Comparison of ENCODE assay signal across 13 mouse cellular contexts in genomic region chr14:41006899-41007298, GRCm38 (mm10). TPM values are rescaled to one million over a fixed set of nuclear protein-coding genes. Genes with fewer than 3 reads are reported as not detected.
A peak's percentile ranks its signal among the peaks of the same experiment; 100 is the strongest.
DNase-seq lines count a peak whose midpoint lies in the region; ATAC-seq and TF ChIP-seq lines count a peak whose summit lies in the region.
"Had no signal": no experiment of that assay in that cellular context is flagged by ENCODE, and none has a peak within 500 bp of the region (broad histone marks: within the 10 kb centered on the region; RNA-seq: fewer than 3 reads in every experiment).

No protein-coding gene starts in this region.

- intact Hi-C loops in gastrocnemius, postnatal 14 days (cut with DNase I; ENCODE audit: low total_unique reads) = no loop called here

- no peaks in the 10 kb centered on the region for H3K9me3 ChIP-seq in embryonic facial prominence, embryonic 13.5 days
- no peaks in the 10 kb centered on the region for H3K9me3 ChIP-seq in embryonic facial prominence, embryonic 10.5 days

- no peak overlapping the region; the same call in 1 of the 2 replicates for H3K9ac ChIP-seq in embryonic facial prominence, embryonic 13.5 days

- H3K4me3 ChIP-seq in embryonic facial prominence, embryonic 13.5 days = peak overlapping the region; percentile 22; the same call in 1 of the 2 replicates
- no peak overlapping the region for H3K4me3 ChIP-seq in embryonic facial prominence, embryonic 10.5 days
- no peak overlapping the region for H3K4me3 ChIP-seq in layer of hippocampus, adult 2 months

- 79% methylated on average over 3 of the region's 3 CpGs for WGBS in embryonic facial prominence, embryonic 13.5 days
- 69% methylated on average over 3 of the region's 3 CpGs for WGBS in embryonic facial prominence, embryonic 10.5 days

- TF ChIP-seq CTCF in layer of hippocampus, adult 2 months (conservative IDR thresholded peaks at IDR 0.05) = no peak

- H3K27ac ChIP-seq in embryonic facial prominence, embryonic 13.5 days = no peak overlapping the region
- no peak overlapping the region for H3K27ac ChIP-seq in embryonic facial prominence, embryonic 10.5 days (replicated peaks)
- H3K27ac ChIP-seq in layer of hippocampus, adult 2 months = peak overlapping the region; percentile 79
- H3K27ac ChIP-seq: macrophage had no signal

- no peak for ATAC-seq in embryonic facial prominence, embryonic 13.5 days (ENCODE audit: insufficient number of reproducible peaks, insufficient read depth, low FRiP score, low TSS enrichment, low read depth)
- ATAC-seq: inflammation-experienced regulatory T-cells, adult 6 months had no signal

- H3K36me3 ChIP-seq in embryonic facial prominence, embryonic 13.5 days = peaks cover under 1% of the 10 kb centered on the region
- H3K36me3 ChIP-seq in embryonic facial prominence, embryonic 10.5 days (replicated peaks) = no peaks in the 10 kb centered on the region

- peaks cover 57% of the 10 kb centered on the region for H3K4me1 ChIP-seq in embryonic facial prominence, embryonic 13.5 days
- peaks cover 38% of the 10 kb centered on the region for H3K4me1 ChIP-seq in embryonic facial prominence, embryonic 10.5 days

- no peak for DNase-seq in embryonic facial prominence, embryonic 10.5 days (ENCODE audit: low spot score)
- DNase-seq in layer of hippocampus, adult 18-20 months (ENCODE audit: low spot score in 2 of 2) = peak; percentile 36 to 68
- DNase-seq in layer of hippocampus, adult 9-10 months (ENCODE audit: low spot score) = no peak
- DNase-seq in layer of hippocampus, adult 2 months (ENCODE audit: low spot score in 2 of 2) = peak; percentile 33 to 61
- peak; percentile 44 to 79 for DNase-seq in spleen, postnatal 10 days (ENCODE audit: low spot score in 2 of 2)
- DNase-seq in T-cell, adult 2 months (ENCODE audit: low spot score) = no peak
- DNase-seq in gastrocnemius, postnatal 14 days = no peak
- DNase-seq: adrenal gland, postnatal 10 days; cerebellum, postnatal 36 days; right cerebral cortex, adult 18-20 months had no signal

- peak overlapping the region; percentile 55 for H3K4me2 ChIP-seq in embryonic facial prominence, embryonic 13.5 days

- 0 out of 2 replicates have a peak, but pooled peaks cover 4% of the 10 kb centered on the region for H3K27me3 ChIP-seq in embryonic facial prominence, embryonic 13.5 days
- peaks cover 16% of the 10 kb centered on the region for H3K27me3 ChIP-seq in embryonic facial prominence, embryonic 10.5 days (replicated peaks; ENCODE audit: low read depth, poor library complexity, severe bottlenecking)

RNA-seq across cellular contexts. Expression of gene Fam213a, which starts 6.7 kb away (rescaled TPM):
- 99.4 and 119 TPM in 2 replicates for polyA plus RNA-seq in embryonic facial prominence, embryonic 13.5 days (2015; fragmentation: Nextera tagmentation; extraction: Ambion mirVana)
- 36.6 and 40.1 TPM in 2 replicates for polyA plus RNA-seq in embryonic facial prominence, embryonic 10.5 days (2016; fragmentation: Nextera tagmentation; extraction: Ambion mirVana)
- total RNA-seq in layer of hippocampus, adult 18-20 months (2021) = 100 to 1,000 TPM; 173 to 191 TPM
- total RNA-seq in layer of hippocampus, adult 2 months (2021) = 100 to 1,000 TPM; 154 to 159 TPM
- 1 to 10 TPM; 8.4 to 9.7 TPM for total RNA-seq in gastrocnemius, postnatal 14 days (2021)

RNA-seq across cellular contexts. Expression of gene Tspan14, which starts 40.3 kb away (rescaled TPM):
- 87.6 and 91.1 TPM in 2 replicates for polyA plus RNA-seq in embryonic facial prominence, embryonic 13.5 days (2015; fragmentation: Nextera tagmentation; extraction: Ambion mirVana)
- polyA plus RNA-seq in embryonic facial prominence, embryonic 10.5 days (2016; fragmentation: Nextera tagmentation; extraction: Ambion mirVana) = 88.1 and 92.5 TPM in 2 replicates
- 10 to 100 TPM; 30.5 to 33.7 TPM for total RNA-seq in layer of hippocampus, adult 18-20 months (2021)
- total RNA-seq in layer of hippocampus, adult 2 months (2021) = 10 to 100 TPM; 27.0 to 30.0 TPM
- 10 to 100 TPM; 16.3 to 16.8 TPM for total RNA-seq in gastrocnemius, postnatal 14 days (2021)

Comparison
In these comparisons a context has a peak if more than half of its experiments do, and no peak if none do; other contexts are left out.
1. DNase-seq: peak in layer of hippocampus, adult 18-20 months (2 of 2), layer of hippocampus, adult 2 months (2 of 2) and spleen, postnatal 10 days (2 of 2); none in embryonic facial prominence, embryonic 10.5 days (single experiment), layer of hippocampus, adult 9-10 months (single experiment), T-cell, adult 2 months (single experiment) and gastrocnemius, postnatal 14 days (single experiment).
2. RNA of gene Fam213a, which starts 6.7 kb away (total RNA-seq): 173 to 191 TPM in layer of hippocampus, adult 18-20 months and 154 to 159 TPM in layer of hippocampus, adult 2 months; 8.4 to 9.7 TPM in gastrocnemius, postnatal 14 days; every median in the first group is over 10 times any median in the second.